Mouse (Mus musculus): ENCODE measurements around the gene Fer1l5.

Fer1l5 gene

GRCm38 (mm10) chr1:36371934-36372845 lies at the start of gene Fer1l5:
Gene Fer1l5 (plus strand): TSS chr1:36372291.
- 92% methylated on average over 10 of the region's 10 CpGs for WGBS

- WGBS, result 72% methylated on average over 9 of the region's 9 CpGs
Measured at GRCm38 (mm10) chr1:36323076-36323475, 49.0 kb upstream of the Fer1l5 start.

GRCm38 (mm10) chr1:36323746-36324448 lies 48.2 kb upstream of the Fer1l5 start:
- WGBS, result 34% methylated on average over 8 of the region's 8 CpGs

GRCm38 (mm10) chr1:36325900-36326321 lies 46.2 kb upstream of the Fer1l5 start:
- 97% methylated on average over 2 of the region's 2 CpGs for WGBS

GRCm38 (mm10) chr1:36326815-36327214 lies 45.3 kb upstream of the Fer1l5 start:
- WGBS, result 93% methylated on average over 2 of the region's 2 CpGs

GRCm38 (mm10) chr1:36331743-36332142 lies 40.3 kb upstream of the Fer1l5 start:
- 65% methylated on average over 6 of the region's 6 CpGs for WGBS

- 87% methylated on average over 14 of the region's 14 CpGs for WGBS
Measured at GRCm38 (mm10) chr1:36332955-36333887, 38.9 kb upstream of the Fer1l5 start.

- 90% methylated on average over 6 of the region's 6 CpGs for WGBS
Measured at GRCm38 (mm10) chr1:36342547-36342946, 29.5 kb upstream of the Fer1l5 start.

GRCm38 (mm10) chr1:36352351-36352750 lies 19.7 kb upstream of the Fer1l5 start:
- WGBS, result 53% methylated on average over 4 of the region's 4 CpGs

- WGBS, result 75% methylated on average over 5 of the region's 5 CpGs
Measured at GRCm38 (mm10) chr1:36356955-36357695, 15.0 kb upstream of the Fer1l5 start.

GRCm38 (mm10) chr1:36367698-36368097 lies 4.4 kb upstream of the Fer1l5 start:
- 22% methylated on average over 12 of the region's 12 CpGs for WGBS

- WGBS, result 1% methylated on average over 53 of the region's 55 CpGs
Measured at GRCm38 (mm10) chr1:36368112-36368968, 3.8 kb upstream of the Fer1l5 start.

GRCm38 (mm10) chr1:36368969-36369645 lies 3.0 kb upstream of the Fer1l5 start, which contains the start of gene Kansl3:
Gene Kansl3 (minus strand): TSS chr1:36369181.
- 4% methylated on average over 61 of the region's 61 CpGs for WGBS

- 63% methylated on average over 6 of the region's 6 CpGs for WGBS
Measured at GRCm38 (mm10) chr1:36370918-36371317, 1.2 kb upstream of the Fer1l5 start.

- WGBS, result 87% methylated on average over 6 of the region's 6 CpGs
Measured at GRCm38 (mm10) chr1:36378880-36379279, 6.8 kb downstream of the Fer1l5 start.

GRCm38 (mm10) chr1:36379582-36379981 lies 7.5 kb downstream of the Fer1l5 start:
- 56% methylated on average over 4 of the region's 4 CpGs for WGBS

GRCm38 (mm10) chr1:36397041-36397440 lies 24.9 kb downstream of the Fer1l5 start:
- WGBS, result 18% methylated on average over 6 of the region's 6 CpGs

GRCm38 (mm10) chr1:36401509-36401908 lies 29.4 kb downstream of the Fer1l5 start:
- 24% methylated on average over 4 of the region's 4 CpGs for WGBS

GRCm38 (mm10) chr1:36404531-36404930 lies 32.4 kb downstream of the Fer1l5 start:
- WGBS, result 81% methylated on average over 6 of the region's 6 CpGs

Measured in cerebral cortex, adult 2 months (tissue).